Mouse (Mus musculus): ENCODE measurements around the gene Mcfd2. TPM values are rescaled to one million over a fixed set of nuclear protein-coding genes. Genes with fewer than 3 reads are reported as not detected.

The Mcfd2 gene
- 220 and 231 TPM in 2 replicates for polyA plus RNA-seq (2015; fragmentation: Nextera tagmentation; extraction: Ambion mirVana)

DNA sequence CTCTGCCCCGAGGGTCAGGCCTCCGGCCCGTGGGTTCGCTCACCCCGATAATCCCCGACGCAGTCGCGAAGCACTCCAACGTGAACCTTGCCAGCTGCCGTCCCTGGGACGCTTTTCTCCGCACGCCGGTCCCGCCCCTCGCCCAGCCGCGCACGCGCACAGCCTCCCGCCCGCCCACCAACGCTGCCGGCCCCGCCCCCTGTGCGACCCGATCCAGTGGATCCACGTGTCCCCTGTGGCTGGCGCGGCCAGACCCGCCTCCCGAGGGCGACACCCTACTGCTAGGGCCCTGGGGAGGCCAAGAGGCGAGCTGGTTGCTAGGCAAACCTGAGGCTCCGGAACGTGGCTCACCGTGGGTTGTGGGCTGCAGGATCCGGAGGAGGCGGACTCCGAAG, at the start of gene Mcfd2:
Gene Mcfd2, minus strand, starts transcription at position 144 of the 395 bp plus-strand sequence.
- under 1% methylated on average over 41 of the region's 41 CpGs for WGBS
- TF ChIP-seq CTCF (IDR thresholded peaks at IDR 0.05; ENCODE audit: low read depth) = peak; percentile 64
- peaks cover 11% of the 10 kb centered on the region for H3K4me1 ChIP-seq (replicated peaks; ENCODE audit: control insufficient read depth, insufficient read depth, low read length)
- ATAC-seq = peak; percentile 88
- peaks cover under 1% of the 10 kb centered on the region; the same call in 1 of the 2 replicates for H3K36me3 ChIP-seq (ENCODE audit: control insufficient read depth, insufficient read depth)
- H3K9me3 ChIP-seq (ENCODE audit: control insufficient read depth) = no peaks in the 10 kb centered on the region
- H3K4me3 ChIP-seq (ENCODE audit: low read depth, low read length) = peak within 1 kb of the TSS; percentile 89
- peak within 1 kb of the TSS; percentile 87 for H3K9ac ChIP-seq (ENCODE audit: low read depth, low read length)
- peak within 1 kb of the TSS; percentile 96 for H3K27ac ChIP-seq (ENCODE audit: low read depth, low read length)
- peak within 1 kb of the TSS; percentile 91 for H3K4me2 ChIP-seq (replicated peaks; ENCODE audit: low read depth)
- no peaks in the 10 kb centered on the region for H3K27me3 ChIP-seq (replicated peaks; ENCODE audit: control insufficient read depth, insufficient read depth, low read length)

DNA sequence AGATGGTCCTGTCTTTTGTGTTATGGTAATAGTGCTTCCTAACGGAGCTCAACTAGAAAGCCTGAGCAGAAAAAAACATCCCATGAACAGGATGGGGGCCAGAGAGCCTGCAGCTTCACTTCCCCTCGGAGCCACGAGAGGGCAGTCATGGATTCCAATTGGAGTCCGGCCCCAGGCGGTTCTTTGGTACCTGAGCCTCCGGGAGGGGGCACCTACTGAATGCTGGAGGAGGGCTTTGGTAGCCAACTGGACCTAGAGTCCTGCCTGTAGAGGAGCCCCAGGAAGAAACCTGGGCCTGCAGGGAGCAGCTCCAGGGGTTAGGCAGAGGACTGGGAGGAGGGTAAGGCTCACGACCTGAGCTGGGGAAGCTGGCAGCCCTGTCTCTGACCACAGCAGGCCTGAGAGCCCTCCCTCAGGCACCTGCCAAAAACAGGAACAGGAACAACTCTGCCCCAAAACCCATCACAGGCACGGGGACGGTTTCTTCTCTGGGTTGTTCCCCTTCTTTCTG, 49.3 kb upstream of the Mcfd2 start:
- no peak overlapping the region for H3K4me3 ChIP-seq (ENCODE audit: low read depth, low read length)
- ATAC-seq = peak; percentile 48
- WGBS = 12% methylated on average over 9 of the region's 9 CpGs

DNA sequence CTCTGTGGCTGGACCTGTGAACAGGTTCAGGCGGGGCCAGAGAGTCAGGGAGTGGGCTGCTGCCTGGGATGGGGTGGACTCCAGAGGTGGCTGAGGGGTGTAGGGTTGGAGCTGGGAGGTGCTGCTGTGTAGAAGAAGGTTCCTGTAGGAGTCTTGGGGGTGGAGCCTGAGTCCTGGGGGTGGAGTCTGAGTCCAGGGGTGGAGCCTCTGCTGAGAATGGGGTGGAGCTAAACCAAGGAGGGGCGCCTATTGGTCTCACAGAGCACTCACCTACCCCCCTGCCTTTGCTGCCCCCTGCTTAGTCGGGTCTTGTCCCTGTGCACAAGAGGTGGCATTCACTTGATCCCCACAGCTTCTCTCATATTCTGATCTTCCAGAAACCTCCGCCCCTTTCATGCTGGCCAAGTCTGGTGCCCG, 48.8 kb upstream of the Mcfd2 start:
- TF ChIP-seq CTCF (IDR thresholded peaks at IDR 0.05; ENCODE audit: low read depth) = no peak
- Histone ChIP-seq H3K4me1 (replicated peaks; ENCODE audit: control insufficient read depth, insufficient read depth, low read length) (peaks cover 13% of the 10 kb centered on the region), H3K27ac (ENCODE audit: low read depth, low read length) (peak overlapping the region; percentile 91; the same call in 1 of the 2 replicates), H3K27me3 (replicated peaks; ENCODE audit: control insufficient read depth, insufficient read depth, low read length) (no peaks in the 10 kb centered on the region), H3K4me2 (replicated peaks; ENCODE audit: low read depth) (no peak overlapping the region; the same call in 1 of the 2 replicates), H3K9ac (ENCODE audit: low read depth, low read length) (no peak overlapping the region), H3K36me3 (ENCODE audit: control insufficient read depth, insufficient read depth) (peaks cover 11% of the 10 kb centered on the region), H3K4me3 (ENCODE audit: low read depth, low read length) (no peak overlapping the region), H3K9me3 (ENCODE audit: control insufficient read depth) (no peaks in the 10 kb centered on the region)
- peak; percentile 43 for ATAC-seq
- WGBS = 69% methylated on average over 5 of the region's 5 CpGs

More for the DNA sequence above, 49.3 kb upstream of the Mcfd2 start:
- H3K27ac ChIP-seq (ENCODE audit: low read depth, low read length) = no peak overlapping the region; the same call in 1 of the 2 replicates
- TF ChIP-seq CTCF (IDR thresholded peaks at IDR 0.05; ENCODE audit: low read depth) = peak; percentile 94
- no peak overlapping the region; the same call in 1 of the 2 replicates for H3K4me2 ChIP-seq (replicated peaks; ENCODE audit: low read depth)
- no peaks in the 10 kb centered on the region for H3K9me3 ChIP-seq (ENCODE audit: control insufficient read depth)
- peaks cover 8% of the 10 kb centered on the region; the same call in 1 of the 2 replicates for H3K36me3 ChIP-seq (ENCODE audit: control insufficient read depth, insufficient read depth)
- no peaks in the 10 kb centered on the region for H3K27me3 ChIP-seq (replicated peaks; ENCODE audit: control insufficient read depth, insufficient read depth, low read length)
- peaks cover 13% of the 10 kb centered on the region for H3K4me1 ChIP-seq (replicated peaks; ENCODE audit: control insufficient read depth, insufficient read depth, low read length)
- no peak overlapping the region for H3K9ac ChIP-seq (ENCODE audit: low read depth, low read length)

DNA sequence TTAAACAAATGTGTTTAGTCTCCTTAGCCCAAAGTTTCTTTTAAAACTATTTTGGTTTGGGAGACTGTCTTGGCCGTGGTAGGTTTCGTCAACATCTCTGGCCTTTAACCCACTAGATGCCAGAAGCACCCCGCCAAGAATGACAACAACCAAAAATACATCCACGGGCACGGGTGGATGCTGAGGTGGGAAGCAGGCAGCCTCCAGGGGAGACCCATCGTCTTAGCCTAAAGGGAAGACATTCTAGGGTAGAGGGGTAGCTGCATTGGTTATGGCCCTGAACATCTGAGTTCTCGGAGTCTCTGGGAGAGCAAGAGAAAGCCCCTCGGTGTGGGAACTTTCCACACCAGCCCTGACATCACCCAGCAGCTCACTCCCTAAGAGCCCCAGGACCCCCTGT, 48.4 kb upstream of the Mcfd2 start:
- Histone ChIP-seq H3K4me3 (ENCODE audit: low read depth, low read length) (no peak overlapping the region), H3K9ac (ENCODE audit: low read depth, low read length) (no peak overlapping the region), H3K27ac (ENCODE audit: low read depth, low read length) (peak overlapping the region; percentile 91)

DNA sequence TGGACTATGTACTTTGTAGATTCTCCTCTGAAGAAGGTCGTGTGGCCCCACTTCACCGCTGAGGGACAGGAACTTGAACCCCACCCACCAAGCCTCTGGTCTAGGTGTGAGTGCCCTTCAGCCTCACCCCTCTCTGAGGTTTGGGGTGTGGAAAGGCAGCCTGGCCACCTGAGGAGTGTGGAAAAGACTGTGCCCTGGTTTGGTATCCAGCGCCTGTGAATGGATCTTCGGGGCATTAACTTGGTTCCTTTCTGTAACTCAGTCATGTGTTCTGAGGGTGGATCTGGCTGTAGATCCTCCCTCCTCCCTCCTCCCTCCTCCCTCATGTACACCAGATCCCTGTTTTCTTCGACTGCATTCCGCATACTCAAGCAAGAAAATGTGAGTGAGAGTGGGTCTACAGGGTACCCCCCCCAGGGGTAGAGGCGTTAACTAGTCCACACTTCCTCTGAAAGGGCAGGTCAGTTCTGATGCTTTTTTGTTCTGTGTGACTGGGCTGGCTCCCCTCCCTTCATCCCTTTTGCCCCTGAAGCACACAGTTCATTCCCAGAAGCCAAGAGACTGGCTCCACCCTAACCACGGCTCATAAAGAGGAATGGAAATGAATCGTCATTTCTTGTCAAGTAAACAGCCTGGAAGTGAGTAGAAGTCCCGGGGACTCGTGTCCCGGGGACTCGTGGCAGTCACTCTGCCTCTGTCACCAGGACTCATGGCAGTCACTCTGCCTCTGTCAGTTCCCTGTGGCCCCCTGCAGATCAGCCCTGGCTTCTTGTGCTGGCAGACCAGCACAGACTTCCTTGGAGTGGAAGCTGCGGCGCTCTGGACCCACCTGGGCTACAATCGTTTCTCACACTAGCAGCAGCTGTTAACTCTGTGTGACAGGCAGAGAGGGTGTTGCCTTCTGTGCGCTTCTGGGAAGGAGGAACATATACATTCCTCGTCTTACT, 47.5 kb upstream of the Mcfd2 start:
- Histone ChIP-seq H3K27ac (ENCODE audit: low read depth, low read length) (peak overlapping the region; percentile 91), H3K9ac (ENCODE audit: low read depth, low read length) (0 out of 2 replicates have a peak overlapping the region, but pooled peaks have one; percentile 31), H3K36me3 (ENCODE audit: control insufficient read depth, insufficient read depth) (peaks cover 17% of the 10 kb centered on the region), H3K4me3 (ENCODE audit: low read depth, low read length) (no peak overlapping the region), H3K4me2 (replicated peaks; ENCODE audit: low read depth) (peak overlapping the region; percentile 37), H3K9me3 (ENCODE audit: control insufficient read depth) (no peaks in the 10 kb centered on the region), H3K4me1 (replicated peaks; ENCODE audit: control insufficient read depth, insufficient read depth, low read length) (peaks cover 13% of the 10 kb centered on the region), H3K27me3 (replicated peaks; ENCODE audit: control insufficient read depth, insufficient read depth, low read length) (no peaks in the 10 kb centered on the region)
- 27% methylated on average over 18 of the region's 18 CpGs for WGBS
- 0 out of 2 replicates have a peak, but pooled peaks have one; percentile 1 for TF ChIP-seq CTCF (IDR thresholded peaks at IDR 0.05; ENCODE audit: low read depth)
- ATAC-seq = peak; percentile 58

More for the DNA sequence above, 48.4 kb upstream of the Mcfd2 start:
- Histone ChIP-seq H3K36me3 (ENCODE audit: control insufficient read depth, insufficient read depth) (peaks cover 14% of the 10 kb centered on the region), H3K9me3 (ENCODE audit: control insufficient read depth) (no peaks in the 10 kb centered on the region), H3K4me1 (replicated peaks; ENCODE audit: control insufficient read depth, insufficient read depth, low read length) (peaks cover 13% of the 10 kb centered on the region), H3K4me2 (replicated peaks; ENCODE audit: low read depth) (no peak overlapping the region), H3K27me3 (replicated peaks; ENCODE audit: control insufficient read depth, insufficient read depth, low read length) (no peaks in the 10 kb centered on the region)
- 81% methylated on average over 8 of the region's 8 CpGs for WGBS
- no peak for TF ChIP-seq CTCF (IDR thresholded peaks at IDR 0.05; ENCODE audit: low read depth)
- ATAC-seq = no peak

- Histone ChIP-seq H3K27ac (ENCODE audit: low read depth, low read length) (peak overlapping the region; percentile 91), H3K36me3 (ENCODE audit: control insufficient read depth, insufficient read depth) (peaks cover 17% of the 10 kb centered on the region), H3K9ac (ENCODE audit: low read depth, low read length) (0 out of 2 replicates have a peak overlapping the region, but pooled peaks have one; percentile 31), H3K27me3 (replicated peaks; ENCODE audit: control insufficient read depth, insufficient read depth, low read length) (no peaks in the 10 kb centered on the region), H3K4me2 (replicated peaks; ENCODE audit: low read depth) (peak overlapping the region; percentile 37; the same call in 1 of the 2 replicates), H3K9me3 (ENCODE audit: control insufficient read depth) (no peaks in the 10 kb centered on the region), H3K4me3 (ENCODE audit: low read depth, low read length) (no peak overlapping the region), H3K4me1 (replicated peaks; ENCODE audit: control insufficient read depth, insufficient read depth, low read length) (peaks cover 13% of the 10 kb centered on the region)
- WGBS = 67% methylated on average over 12 of the region's 12 CpGs
- TF ChIP-seq CTCF (IDR thresholded peaks at IDR 0.05; ENCODE audit: low read depth) = no peak
- ATAC-seq = 0 out of 2 replicates have a peak, but pooled peaks have one; percentile 1
These were observed 46.6 kb upstream of the Mcfd2 start for GRCm38 (mm10) chr17:87312351-87312750.
